Mouse (Mus musculus): ENCODE results near the gene Poc1b. TPM values are rescaled to one million over a fixed set of nuclear protein-coding genes. Genes with fewer than 3 reads are reported as not detected.
A peak's percentile ranks its signal among the peaks of the same experiment; 100 is the strongest.

Poc1b gene
- polyA plus RNA-seq, 1 experiment from 2014 or later, result 20.6 TPM

DNA sequence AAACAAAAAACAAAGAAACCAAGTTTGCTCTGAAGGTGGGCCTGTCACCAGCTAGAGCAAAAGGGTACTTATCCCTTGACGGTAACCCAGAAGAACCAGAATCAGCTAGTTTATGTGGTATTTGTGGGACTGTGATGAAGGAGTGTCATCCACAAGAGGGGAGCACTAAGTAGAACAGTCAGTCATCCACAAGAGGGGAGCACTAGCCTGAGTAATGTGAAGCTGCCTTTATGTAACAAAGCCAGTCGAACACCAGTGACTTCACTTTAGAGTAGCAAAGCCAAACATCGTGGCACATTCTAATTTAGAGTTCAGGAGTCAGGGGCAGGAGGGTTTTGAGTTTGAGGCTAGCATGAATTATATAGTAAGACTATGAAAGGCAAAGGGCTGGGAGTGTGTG is 59.6 kb downstream of the Poc1b start:
- peaks cover 44% of the 10 kb centered on the region for H3K4me1 ChIP-seq (ENCODE audit: insufficient read depth, low read length)
- ATAC-seq (ENCODE audit: low FRiP score, low TSS enrichment), result 0 out of 2 replicates have a peak, but pooled peaks have one; percentile 22
- no peaks in the 10 kb centered on the region for H3K36me3 ChIP-seq (ENCODE audit: insufficient read depth, low read length)
- no peak overlapping the region for H3K9ac ChIP-seq (replicated peaks; ENCODE audit: low read length)
- H3K9me3 ChIP-seq (ENCODE audit: low read length), result no peaks in the 10 kb centered on the region
- H3K4me2 ChIP-seq (replicated peaks; ENCODE audit: low read depth, low read length), result no peak overlapping the region
- no peaks in the 10 kb centered on the region for H3K27me3 ChIP-seq (ENCODE audit: insufficient read depth, low read length)
- peak overlapping the region; percentile 89 for H3K27ac ChIP-seq (ENCODE audit: low read length)
- H3K4me3 ChIP-seq (ENCODE audit: low read length), result no peak overlapping the region
- WGBS, result 41% methylated on average over 3 of the region's 3 CpGs

DNA sequence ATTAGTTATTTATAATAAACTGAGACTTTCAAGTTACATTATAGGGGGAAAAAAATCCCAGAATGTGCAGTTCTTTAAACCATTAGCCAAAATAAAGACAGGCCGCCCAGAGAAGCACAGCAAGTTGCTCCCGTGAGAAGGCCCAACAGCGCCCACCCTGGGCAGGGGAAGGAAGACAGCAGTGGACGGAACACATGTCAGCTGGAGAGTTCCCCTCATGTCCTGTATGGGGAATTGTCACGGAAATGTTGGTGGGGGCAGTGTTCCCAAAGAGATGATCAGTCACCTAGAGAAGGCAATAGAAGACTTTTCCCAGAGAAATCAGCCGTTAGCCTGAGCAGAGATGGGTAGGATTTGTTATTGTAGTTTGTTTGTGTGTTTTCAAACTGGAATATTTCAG is 61.6 kb downstream of the Poc1b start:
- H3K4me1 ChIP-seq (ENCODE audit: insufficient read depth, low read length), result peaks cover 57% of the 10 kb centered on the region
- no peak for ATAC-seq (ENCODE audit: low FRiP score, low TSS enrichment)

DNA sequence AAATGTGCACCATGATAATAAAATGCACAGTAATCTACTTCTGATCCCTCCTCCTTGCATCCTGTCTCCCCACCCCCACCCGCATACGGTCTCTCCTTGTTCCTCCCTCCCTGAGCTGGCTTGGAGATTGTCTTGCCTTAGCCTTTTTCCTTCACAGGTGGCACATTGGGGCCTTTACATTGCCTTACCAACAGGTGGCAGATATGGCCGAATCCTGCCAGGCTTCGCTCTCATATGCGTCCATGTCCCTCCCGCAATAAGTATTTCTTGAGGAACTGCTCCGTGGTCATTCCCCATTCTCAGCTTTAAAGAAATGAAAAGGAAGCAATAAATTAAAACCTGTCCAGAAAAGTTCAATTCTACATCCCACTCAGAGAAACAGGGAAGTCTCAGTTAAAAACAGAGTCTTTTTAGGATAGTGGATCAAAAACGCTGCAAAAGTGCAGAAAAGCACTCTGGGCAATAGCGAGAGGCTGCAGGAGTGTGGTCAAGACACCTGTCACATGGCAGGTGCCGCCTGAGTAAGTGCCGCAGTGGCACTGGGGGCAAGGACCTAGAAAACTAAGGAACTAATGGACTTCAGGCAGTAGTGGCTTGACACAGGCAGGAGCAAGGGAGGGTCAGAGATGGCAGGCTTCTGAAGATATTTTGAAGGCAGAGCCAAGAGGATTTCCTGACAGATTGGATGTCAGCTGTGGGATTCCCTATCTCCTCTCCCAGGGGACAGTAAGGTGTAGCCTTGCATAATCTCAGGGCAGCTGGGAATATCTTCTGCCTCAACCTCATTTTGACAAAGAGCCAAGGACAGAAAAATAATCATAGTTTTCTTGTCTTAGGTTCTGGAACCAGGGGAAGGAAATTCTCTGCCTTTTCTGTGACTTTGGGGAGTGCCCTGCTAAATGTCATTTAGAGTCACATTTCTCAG is 62.3 kb downstream of the Poc1b start:
- H3K4me1 ChIP-seq (ENCODE audit: insufficient read depth, low read length), result peaks cover 57% of the 10 kb centered on the region
- no peak overlapping the region for H3K4me3 ChIP-seq (ENCODE audit: low read length)
- no peak for ATAC-seq (ENCODE audit: low FRiP score, low TSS enrichment)
- H3K9me3 ChIP-seq (ENCODE audit: low read length), result no peaks in the 10 kb centered on the region
- H3K9ac ChIP-seq (replicated peaks; ENCODE audit: low read length), result no peak overlapping the region
- peak overlapping the region; percentile 71 for H3K27ac ChIP-seq (ENCODE audit: low read length)
- no peak overlapping the region for H3K4me2 ChIP-seq (replicated peaks; ENCODE audit: low read depth, low read length)
- H3K36me3 ChIP-seq (ENCODE audit: insufficient read depth, low read length), result no peaks in the 10 kb centered on the region
- 44% methylated on average over 11 of the region's 11 CpGs for WGBS
- no peaks in the 10 kb centered on the region for H3K27me3 ChIP-seq (ENCODE audit: insufficient read depth, low read length)

More for the DNA sequence above, 61.6 kb downstream of the Poc1b start:
- H3K9ac ChIP-seq (replicated peaks; ENCODE audit: low read length), result no peak overlapping the region
- H3K36me3 ChIP-seq (ENCODE audit: insufficient read depth, low read length), result no peaks in the 10 kb centered on the region
- WGBS, result 61% methylated on average over 6 of the region's 6 CpGs
- no peaks in the 10 kb centered on the region for H3K9me3 ChIP-seq (ENCODE audit: low read length)
- no peak overlapping the region for H3K4me3 ChIP-seq (ENCODE audit: low read length)
- H3K27me3 ChIP-seq (ENCODE audit: insufficient read depth, low read length), result no peaks in the 10 kb centered on the region
- no peak overlapping the region for H3K4me2 ChIP-seq (replicated peaks; ENCODE audit: low read depth, low read length)
- no peak overlapping the region for H3K27ac ChIP-seq (ENCODE audit: low read length)

DNA sequence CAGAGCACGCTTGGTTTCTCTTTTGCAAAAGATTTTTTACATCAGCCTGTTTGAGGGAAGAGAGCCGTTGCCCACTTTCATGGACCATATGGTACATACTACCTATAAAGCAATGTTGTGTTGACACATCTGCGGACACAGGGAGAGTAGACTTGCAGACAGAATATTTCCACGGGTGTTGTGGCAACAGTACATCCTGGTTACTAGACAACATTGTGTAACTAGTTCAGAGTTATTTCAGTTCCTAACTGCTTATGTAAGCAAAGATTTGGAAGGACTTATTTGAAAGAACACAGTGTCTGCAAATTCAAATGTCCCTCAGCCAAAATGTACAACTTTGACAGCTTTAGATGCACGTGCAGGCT is 62.9 kb downstream of the Poc1b start:
- no peaks in the 10 kb centered on the region for H3K27me3 ChIP-seq (ENCODE audit: insufficient read depth, low read length)
- H3K9me3 ChIP-seq (ENCODE audit: low read length), result no peaks in the 10 kb centered on the region
- WGBS, result 50% methylated on average over 5 of the region's 5 CpGs
- peaks cover 54% of the 10 kb centered on the region for H3K4me1 ChIP-seq (ENCODE audit: insufficient read depth, low read length)
- ATAC-seq (ENCODE audit: low FRiP score, low TSS enrichment), result no peak
- no peak overlapping the region for H3K4me3 ChIP-seq (ENCODE audit: low read length)
- peak overlapping the region; percentile 71; the same call in 1 of the 2 replicates for H3K27ac ChIP-seq (ENCODE audit: low read length)
- no peak overlapping the region for H3K4me2 ChIP-seq (replicated peaks; ENCODE audit: low read depth, low read length)
- H3K36me3 ChIP-seq (ENCODE audit: insufficient read depth, low read length), result no peaks in the 10 kb centered on the region
- H3K9ac ChIP-seq (replicated peaks; ENCODE audit: low read length), result no peak overlapping the region

DNA sequence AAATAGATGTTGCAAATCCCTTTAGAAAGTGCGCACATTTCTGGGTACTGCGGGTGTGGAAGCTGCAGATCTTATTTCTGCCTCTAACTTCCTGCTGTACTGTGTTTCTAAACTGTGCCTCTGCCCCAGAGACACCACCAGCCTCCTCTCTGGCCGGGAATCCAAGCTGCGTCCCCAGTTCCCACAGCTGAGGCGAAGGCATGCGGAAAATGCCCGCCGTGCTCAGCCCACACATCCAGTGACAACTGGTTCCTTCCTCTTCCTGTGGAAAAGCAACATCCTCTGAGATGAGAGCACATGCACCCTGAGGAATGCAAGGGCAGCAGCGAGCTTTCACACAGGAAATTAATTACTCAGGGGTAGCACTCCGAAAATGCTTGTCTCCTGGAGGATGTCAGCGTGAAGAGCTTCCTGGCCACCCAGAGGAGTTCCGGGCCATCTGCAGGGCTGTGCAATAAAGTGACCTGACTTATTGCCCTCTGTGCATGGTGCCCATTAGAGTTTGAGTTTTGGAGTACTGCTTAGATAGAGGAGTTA is 65.2 kb downstream of the Poc1b start:
- Histone ChIP-seq H3K27me3 (ENCODE audit: insufficient read depth, low read length) (no peaks in the 10 kb centered on the region), H3K9ac (replicated peaks; ENCODE audit: low read length) (0 out of 2 replicates have a peak overlapping the region, but pooled peaks have one; percentile 54), H3K4me2 (replicated peaks; ENCODE audit: low read depth, low read length) (peak overlapping the region; percentile 38), H3K4me1 (ENCODE audit: insufficient read depth, low read length) (peaks cover 39% of the 10 kb centered on the region), H3K36me3 (ENCODE audit: insufficient read depth, low read length) (no peaks in the 10 kb centered on the region), H3K4me3 (ENCODE audit: low read length) (0 out of 2 replicates have a peak overlapping the region, but pooled peaks have one; percentile 3), H3K27ac (ENCODE audit: low read length) (peak overlapping the region; percentile 95), H3K9me3 (ENCODE audit: low read length) (no peaks in the 10 kb centered on the region)
- WGBS, result 4% methylated on average over 12 of the region's 12 CpGs
- ATAC-seq (ENCODE audit: low FRiP score, low TSS enrichment), result peak; percentile 92

DNA sequence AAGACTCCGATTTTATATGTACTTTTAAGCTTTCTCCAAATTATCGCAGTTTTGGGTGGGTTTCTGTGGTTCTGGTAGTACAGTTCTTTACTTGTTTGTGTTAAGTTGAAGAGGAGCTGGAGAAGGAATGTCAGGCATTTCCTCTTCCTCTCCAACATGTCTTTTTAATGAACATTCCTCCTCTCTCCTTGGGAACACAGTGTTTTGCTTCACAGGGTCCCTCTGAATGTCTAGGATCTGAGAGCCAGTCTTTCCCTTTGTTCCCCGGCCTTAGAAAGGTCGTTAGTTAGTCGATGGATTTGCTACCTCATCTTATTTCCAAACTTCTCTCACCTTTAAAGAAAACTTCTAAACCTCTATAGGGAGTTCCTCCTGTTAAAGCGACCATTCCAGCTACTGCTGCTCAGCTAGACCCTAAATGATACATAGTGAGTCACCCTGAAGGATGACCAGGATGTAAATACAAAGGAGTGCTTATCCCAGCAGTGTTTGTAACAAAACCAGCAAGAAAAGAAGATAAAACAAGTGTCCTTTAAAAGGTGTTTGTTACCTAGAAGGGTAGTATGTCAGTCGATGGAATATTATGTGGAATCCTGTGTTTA is 66.2 kb downstream of the Poc1b start:
- no peak overlapping the region for H3K4me3 ChIP-seq (ENCODE audit: low read length)
- no peaks in the 10 kb centered on the region for H3K36me3 ChIP-seq (ENCODE audit: insufficient read depth, low read length)
- H3K9ac ChIP-seq (replicated peaks; ENCODE audit: low read length), result no peak overlapping the region
- WGBS, result 37% methylated on average over 7 of the region's 7 CpGs
- no peaks in the 10 kb centered on the region for H3K27me3 ChIP-seq (ENCODE audit: insufficient read depth, low read length)
- H3K9me3 ChIP-seq (ENCODE audit: low read length), result no peaks in the 10 kb centered on the region
- H3K27ac ChIP-seq (ENCODE audit: low read length), result peak overlapping the region; percentile 95
- no peak for ATAC-seq (ENCODE audit: low FRiP score, low TSS enrichment)
- H3K4me1 ChIP-seq (ENCODE audit: insufficient read depth, low read length), result peaks cover 39% of the 10 kb centered on the region
- no peak overlapping the region for H3K4me2 ChIP-seq (replicated peaks; ENCODE audit: low read depth, low read length)

DNA sequence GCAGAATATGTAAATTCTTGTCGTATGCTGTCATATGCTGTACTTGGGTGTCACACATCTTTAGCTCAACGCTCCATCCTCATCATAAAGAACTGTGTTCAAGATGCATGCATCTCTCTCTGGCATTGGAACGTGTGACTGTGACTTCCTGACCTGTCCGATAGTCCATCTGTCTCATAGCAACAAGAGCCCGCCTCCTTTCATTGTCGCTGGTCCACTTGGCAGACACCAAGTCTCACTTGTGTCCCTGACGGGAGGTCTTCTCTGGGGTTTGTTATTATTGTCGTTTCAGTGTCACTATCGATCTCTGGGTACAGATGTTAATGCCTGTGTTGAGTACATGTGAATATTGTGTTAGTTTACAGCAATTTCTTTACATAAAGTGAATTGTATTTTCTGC is 70.1 kb downstream of the Poc1b start:
- H3K4me1 ChIP-seq (ENCODE audit: insufficient read depth, low read length), result peaks cover 12% of the 10 kb centered on the region
- H3K9me3 ChIP-seq (ENCODE audit: low read length), result no peaks in the 10 kb centered on the region
- no peak for ATAC-seq (ENCODE audit: low FRiP score, low TSS enrichment)
- H3K4me2 ChIP-seq (replicated peaks; ENCODE audit: low read depth, low read length), result no peak overlapping the region
- 81% methylated on average over 9 of the region's 9 CpGs for WGBS
- H3K27ac ChIP-seq (ENCODE audit: low read length), result no peak overlapping the region
- no peak overlapping the region for H3K4me3 ChIP-seq (ENCODE audit: low read length)
- no peaks in the 10 kb centered on the region for H3K27me3 ChIP-seq (ENCODE audit: insufficient read depth, low read length)
- 0 out of 2 replicates have a peak, but pooled peaks cover 3% of the 10 kb centered on the region for H3K36me3 ChIP-seq (ENCODE audit: insufficient read depth, low read length)
- no peak overlapping the region for H3K9ac ChIP-seq (replicated peaks; ENCODE audit: low read length)

DNA sequence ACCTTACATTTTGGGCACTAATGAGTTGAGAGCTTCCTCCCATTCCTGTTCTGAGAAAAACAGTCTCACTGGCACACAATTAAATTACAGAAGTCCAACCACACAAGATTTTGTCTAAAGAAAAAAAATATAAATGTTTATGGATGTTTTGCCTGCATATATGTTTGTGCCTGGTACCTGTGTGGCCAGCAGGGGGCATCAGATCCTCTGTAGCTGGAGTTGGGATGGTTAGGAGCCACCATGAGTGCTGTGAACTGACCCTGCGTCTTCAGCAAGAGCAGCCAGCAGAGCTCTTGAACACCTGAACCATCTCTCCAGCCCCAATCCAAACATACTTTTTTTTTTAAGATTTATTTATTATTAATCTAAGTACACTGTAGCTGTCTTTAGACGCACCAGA is 71.3 kb downstream of the Poc1b start:
- no peak for ATAC-seq (ENCODE audit: low FRiP score, low TSS enrichment)

DNA sequence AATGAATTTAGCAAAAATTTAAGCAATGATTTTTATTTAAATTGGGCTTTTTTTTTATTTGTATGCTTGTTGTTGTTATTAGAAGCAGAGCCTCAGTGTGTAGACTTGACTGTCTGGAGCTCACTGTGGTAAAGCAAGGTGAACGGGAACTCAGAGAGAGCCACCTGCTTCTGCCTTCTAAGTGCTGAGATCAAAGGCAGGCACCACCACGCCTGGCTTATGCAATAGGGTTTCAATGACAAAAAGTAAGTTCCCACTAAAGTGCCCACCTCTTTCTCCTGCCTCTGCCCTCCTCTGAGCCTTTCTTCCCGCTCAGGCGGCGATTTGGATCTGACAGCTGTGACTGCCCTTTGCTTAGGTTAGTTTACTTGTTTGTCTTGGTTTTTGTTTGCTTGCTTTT is 72.3 kb downstream of the Poc1b start:
- Histone ChIP-seq H3K4me1 (ENCODE audit: insufficient read depth, low read length) (no peaks in the 10 kb centered on the region), H3K4me3 (ENCODE audit: low read length) (no peak overlapping the region), H3K36me3 (ENCODE audit: insufficient read depth, low read length) (0 out of 2 replicates have a peak, but pooled peaks cover 3% of the 10 kb centered on the region), H3K27me3 (ENCODE audit: insufficient read depth, low read length) (no peaks in the 10 kb centered on the region), H3K9ac (replicated peaks; ENCODE audit: low read length) (no peak overlapping the region), H3K27ac (ENCODE audit: low read length) (no peak overlapping the region), H3K9me3 (ENCODE audit: low read length) (no peaks in the 10 kb centered on the region), H3K4me2 (replicated peaks; ENCODE audit: low read depth, low read length) (no peak overlapping the region)
- WGBS, result 96% methylated on average over 5 of the region's 5 CpGs
- ATAC-seq (ENCODE audit: low FRiP score, low TSS enrichment), result no peak

More for the DNA sequence above, 71.3 kb downstream of the Poc1b start:
- no peaks in the 10 kb centered on the region for H3K27me3 ChIP-seq (ENCODE audit: insufficient read depth, low read length)
- 94% methylated on average over 2 of the region's 2 CpGs for WGBS
- H3K4me3 ChIP-seq (ENCODE audit: low read length), result no peak overlapping the region
- no peak overlapping the region for H3K9ac ChIP-seq (replicated peaks; ENCODE audit: low read length)
- no peaks in the 10 kb centered on the region for H3K9me3 ChIP-seq (ENCODE audit: low read length)
- H3K36me3 ChIP-seq (ENCODE audit: insufficient read depth, low read length), result 0 out of 2 replicates have a peak, but pooled peaks cover 3% of the 10 kb centered on the region
- no peak overlapping the region for H3K4me2 ChIP-seq (replicated peaks; ENCODE audit: low read depth, low read length)
- peaks cover 2% of the 10 kb centered on the region for H3K4me1 ChIP-seq (ENCODE audit: insufficient read depth, low read length)
- H3K27ac ChIP-seq (ENCODE audit: low read length), result no peak overlapping the region

Measured in kidney, embryonic 16.5 days (tissue).